Mouse (Mus musculus) cerebellum, adult (tissue): ENCODE measurements at regions not wholly inside any gene's neighbourhood (a gene's known extent, or its start where the extent isn't known, plus 50 kb on each side); places are given as distances from the start of the nearest gene placed in this dataset.
A peak's percentile ranks its signal among the peaks of the same experiment; 100 is the strongest.

ENCODE experiments used
- ATAC-seq: cut with Nextera tagmentation; 2 replicates; pipeline ENCODE4 v1.9.2; 2017; ENCODE audit warnings: mild to moderate bottlenecking, moderate library complexity, mixed read lengths; ENCODE audit not compliant: insufficient number of reproducible peaks, low FRiP score, low TSS enrichment

- ATAC-seq = no peak
Measured at GRCm38 (mm10) chr1:147223232-147223925, 728.8 kb downstream of the Brinp3 start.

DNA sequence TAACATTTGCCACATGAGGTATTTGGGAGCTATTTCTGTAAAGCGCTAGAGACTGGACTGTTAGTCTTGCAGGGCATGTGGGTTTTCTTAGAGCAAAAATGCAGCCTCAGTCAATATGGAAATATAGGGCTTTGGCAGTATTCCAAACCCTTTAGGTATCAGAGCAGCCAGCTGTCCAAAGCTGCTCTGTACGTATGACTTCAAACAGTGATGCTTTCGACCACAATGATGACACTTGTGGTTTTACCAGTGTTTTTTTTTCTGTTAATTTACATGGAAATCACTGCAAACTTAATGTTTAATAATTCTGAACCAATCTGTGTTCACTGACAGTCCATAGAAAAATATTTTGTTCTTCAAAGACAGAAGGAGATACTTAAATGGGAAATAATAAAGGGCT is 743.0 kb downstream of the Brinp3 start:
- no peak for ATAC-seq

- ATAC-seq = no peak
Measured at GRCm38 (mm10) chr1:147239108-147239507, 744.5 kb downstream of the Brinp3 start.

DNA sequence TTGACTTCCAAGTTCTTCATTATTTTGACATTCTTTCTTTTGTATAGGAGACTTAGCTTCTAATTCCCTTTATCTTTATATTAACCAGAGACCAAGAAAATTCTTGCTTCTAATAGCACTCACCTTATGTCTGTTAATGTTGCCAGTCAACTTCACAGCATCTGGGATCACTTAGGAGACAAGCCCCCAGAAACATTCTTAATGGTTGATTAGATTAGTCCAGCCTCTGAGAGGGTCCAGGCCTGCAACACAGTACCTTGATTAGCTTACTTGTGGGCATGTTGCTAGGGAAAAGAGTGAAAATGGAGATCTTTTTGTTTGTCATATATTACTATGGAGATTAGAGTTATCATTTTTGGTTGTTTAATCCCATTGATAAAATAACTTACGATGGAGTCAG is 778.8 kb downstream of the Brinp3 start:
- no peak for ATAC-seq

- no peak for ATAC-seq
Measured at GRCm38 (mm10) chr1:147291119-147291518, 796.6 kb downstream of the Brinp3 start.

- peak; percentile 45; the same call in 1 of the 2 replicates for ATAC-seq
Measured at GRCm38 (mm10) chr1:147309246-147309645, 814.7 kb downstream of the Brinp3 start.

DNA sequence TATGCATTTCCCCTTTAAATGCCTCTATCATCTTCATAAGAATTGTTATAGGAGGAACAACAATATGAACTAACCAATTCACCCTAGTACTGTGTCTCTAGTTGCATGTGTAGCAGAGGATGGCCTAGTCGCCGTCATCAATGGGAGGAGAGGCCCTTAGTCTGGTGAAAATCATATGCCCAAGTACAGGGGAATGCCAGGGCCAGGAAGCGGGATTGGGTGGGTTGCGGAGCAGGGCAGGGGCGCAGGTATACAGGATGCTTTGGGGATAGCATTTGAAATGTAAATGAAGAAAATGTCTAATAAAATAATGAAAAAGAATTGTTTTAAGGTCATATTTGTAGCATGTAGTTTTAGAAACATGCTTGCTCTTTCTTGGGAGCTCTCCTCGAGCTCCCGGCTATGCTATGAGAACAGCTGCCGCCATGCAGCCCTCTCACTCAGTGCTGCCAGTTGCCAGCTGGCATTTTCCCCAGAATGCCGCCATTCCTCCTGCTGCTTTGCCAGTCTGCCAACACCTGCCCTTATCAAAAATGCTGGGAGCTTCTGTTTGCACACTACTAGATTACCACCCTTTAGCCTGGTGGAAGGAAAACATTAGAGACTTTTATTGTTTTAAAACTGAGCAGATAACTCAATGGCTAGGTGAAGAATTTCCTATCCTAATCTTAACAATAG is 848.9 kb downstream of the Brinp3 start:
- ATAC-seq = peak; percentile 87

DNA sequence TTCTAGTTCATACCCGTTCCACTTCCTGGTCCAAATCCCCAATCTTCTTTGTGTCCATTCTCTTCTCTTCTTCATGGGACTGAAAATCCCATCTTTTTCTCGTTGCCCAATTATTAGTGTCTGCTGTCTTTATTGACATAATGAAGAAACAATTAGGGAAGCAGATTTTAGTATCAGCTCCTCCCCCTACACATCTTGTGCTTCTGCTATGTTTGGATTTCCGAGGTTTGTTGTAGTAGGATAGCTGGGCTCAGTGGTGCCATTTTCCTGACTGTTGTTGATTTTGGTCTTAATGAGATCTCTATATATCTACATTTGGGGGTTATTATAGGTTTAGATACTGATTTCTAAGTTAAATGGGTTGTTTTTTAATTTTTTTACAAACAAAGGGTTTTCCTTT is 849.5 kb downstream of the Brinp3 start:
- no peak for ATAC-seq
